ENCODE assay signal across 8 mouse cellular contexts in genomic region chr7:101012541-101012940, GRCm38 (mm10). TPM values are rescaled to one million over a fixed set of nuclear protein-coding genes. Genes with fewer than 3 reads are reported as not detected.
A peak's percentile ranks its signal among the peaks of the same experiment; 100 is the strongest.
DNase-seq lines count a peak whose midpoint lies in the region; ATAC-seq and TF ChIP-seq lines count a peak whose summit lies in the region.

TSS of gene P2ry2 (minus strand) at chr7:101012866.

- H3K4me1 ChIP-seq in kidney, adult 2 months (ENCODE audit: control insufficient read depth, insufficient read depth, low read length) = peaks cover 6% of the 10 kb centered on the region
- no peaks in the 10 kb centered on the region for H3K4me1 ChIP-seq in forebrain, postnatal 0 days (ENCODE audit: insufficient read depth)
- 0 out of 2 replicates have a peak, but pooled peaks cover 5% of the 10 kb centered on the region for H3K4me1 ChIP-seq in hindbrain, embryonic 14.5 days (replicated peaks; ENCODE audit: control insufficient read depth, insufficient read depth, low read length)
- peaks cover 4% of the 10 kb centered on the region for H3K4me1 ChIP-seq in midbrain, postnatal 0 days (ENCODE audit: insufficient read depth, low read length)

- WGBS in kidney, adult 2 months = 88% methylated on average over 4 of the region's 4 CpGs
- 71% methylated on average over 4 of the region's 4 CpGs for WGBS in forebrain, postnatal 0 days
- 73% methylated on average over 4 of the region's 4 CpGs for WGBS in hindbrain, embryonic 14.5 days
- WGBS in midbrain, postnatal 0 days = 72% methylated on average over 4 of the region's 4 CpGs

- TF ChIP-seq POLR2A in kidney, adult 2 months (IDR thresholded peaks at IDR 0.05; ENCODE audit: low read depth, low read length) = no peak

- no peaks in the 10 kb centered on the region for H3K36me3 ChIP-seq in kidney, adult 2 months (ENCODE audit: control insufficient read depth, insufficient read depth, low read length)
- no peaks in the 10 kb centered on the region for H3K36me3 ChIP-seq in forebrain, postnatal 0 days (ENCODE audit: insufficient read depth)
- no peaks in the 10 kb centered on the region for H3K36me3 ChIP-seq in hindbrain, embryonic 14.5 days (replicated peaks; ENCODE audit: control insufficient read depth, insufficient read depth)
- H3K36me3 ChIP-seq in midbrain, postnatal 0 days (ENCODE audit: insufficient read depth, low read length) = no peaks in the 10 kb centered on the region

- no peak for DNase-seq in kidney, adult 2 months
- no peak for DNase-seq in kidney, adult 8-10 months
- DNase-seq in forebrain, postnatal 0 days = no peak
- no peak for DNase-seq in hindbrain, embryonic 14.5 days (ENCODE audit: low spot score)
- no peak for DNase-seq in midbrain, postnatal 0 days (ENCODE audit: low spot score)
- no peak for DNase-seq in frontal cortex, adult 2 months (ENCODE audit: extremely low spot score in 1 of 2, low spot score in 1 of 2)
- no peak for DNase-seq in right cerebral cortex, adult 2 months (ENCODE audit: low spot score in 2 of 2)
- DNase-seq in layer of hippocampus, adult 9-10 months (ENCODE audit: low spot score) = no peak

- TF ChIP-seq CTCF in kidney, adult 2 months (conservative IDR thresholded peaks at IDR 0.05; ENCODE audit: insufficient read depth, insufficient read length, low read depth, low read length) = no peak
- no peak for TF ChIP-seq CTCF in forebrain, postnatal 0 days (IDR thresholded peaks at IDR 0.05; ENCODE audit: low read depth)
- no peak for TF ChIP-seq CTCF in midbrain, postnatal 0 days (IDR thresholded peaks at IDR 0.05)

- no peak for ATAC-seq in forebrain, postnatal 0 days
- ATAC-seq in hindbrain, embryonic 14.5 days (ENCODE audit: low FRiP score) = no peak
- ATAC-seq in midbrain, postnatal 0 days (ENCODE audit: low FRiP score) = no peak

- H3K27me3 ChIP-seq in kidney, adult 2 months (replicated peaks; ENCODE audit: control insufficient read depth, insufficient read depth, low read length) = no peaks in the 10 kb centered on the region
- H3K27me3 ChIP-seq in forebrain, postnatal 0 days (ENCODE audit: insufficient read depth, low read length) = peaks cover 38% of the 10 kb centered on the region
- H3K27me3 ChIP-seq in hindbrain, embryonic 14.5 days (ENCODE audit: control insufficient read depth, insufficient read depth, low read length) = peaks cover 54% of the 10 kb centered on the region
- H3K27me3 ChIP-seq in midbrain, postnatal 0 days (ENCODE audit: insufficient read depth, low read length) = peaks cover 38% of the 10 kb centered on the region

- peak within 1 kb of the TSS; percentile 56 for H3K4me3 ChIP-seq in kidney, adult 2 months (ENCODE audit: insufficient read depth, low read depth, low read length)
- peak within 1 kb of the TSS; percentile 48 for H3K4me3 ChIP-seq in forebrain, postnatal 0 days (ENCODE audit: low read depth, low read length)
- H3K4me3 ChIP-seq in hindbrain, embryonic 14.5 days (replicated peaks; ENCODE audit: low read length) = peak within 1 kb of the TSS; percentile 44
- H3K4me3 ChIP-seq in midbrain, postnatal 0 days (ENCODE audit: low read depth, low read length) = peak within 1 kb of the TSS; percentile 47

- H3K9ac ChIP-seq in forebrain, postnatal 0 days = peak within 1 kb of the TSS; percentile 43
- peak within 1 kb of the TSS; percentile 49 for H3K9ac ChIP-seq in hindbrain, embryonic 14.5 days
- H3K9ac ChIP-seq in midbrain, postnatal 0 days (replicated peaks; ENCODE audit: low read length, poor library complexity, severe bottlenecking) = peak within 1 kb of the TSS; percentile 42

- H3K4me2 ChIP-seq in forebrain, postnatal 0 days (ENCODE audit: low read depth) = peak within 1 kb of the TSS; percentile 98
- H3K4me2 ChIP-seq in hindbrain, embryonic 14.5 days (replicated peaks) = peak within 1 kb of the TSS; percentile 93
- peak within 1 kb of the TSS; percentile 99 for H3K4me2 ChIP-seq in midbrain, postnatal 0 days (ENCODE audit: low read depth, low read length, poor library complexity, severe bottlenecking)

- H3K9me3 ChIP-seq in forebrain, postnatal 0 days (ENCODE audit: low read length) = no peaks in the 10 kb centered on the region
- no peaks in the 10 kb centered on the region for H3K9me3 ChIP-seq in hindbrain, embryonic 14.5 days (ENCODE audit: control insufficient read depth, low read length)
- H3K9me3 ChIP-seq in midbrain, postnatal 0 days (ENCODE audit: low read length) = no peaks in the 10 kb centered on the region

- H3K27ac ChIP-seq in kidney, adult 2 months (ENCODE audit: insufficient read depth, low read depth, low read length) = peak within 1 kb of the TSS; percentile 49
- no peak within 1 kb of the TSS for H3K27ac ChIP-seq in forebrain, postnatal 0 days (ENCODE audit: low read depth, low read length)
- H3K27ac ChIP-seq in hindbrain, embryonic 14.5 days = no peak within 1 kb of the TSS
- H3K27ac ChIP-seq in midbrain, postnatal 0 days (ENCODE audit: low read depth, low read length) = no peak within 1 kb of the TSS

RNA-seq across cellular contexts. Expression of gene P2ry2, which starts in this region (rescaled TPM):
- 15.0 and 16.9 TPM in 2 replicates for polyA plus RNA-seq in kidney, adult 2 months (2012; rRNA removed)
- total RNA-seq in forebrain, postnatal 0 days (2014; rRNA removed) = 0.38 and 0.67 TPM in 2 replicates
- 0.24 and 0.40 TPM in 2 replicates for polyA plus RNA-seq in forebrain, postnatal 0 days (2015; fragmentation: Nextera tagmentation; extraction: Ambion mirVana)
- polyA plus RNA-seq in hindbrain, embryonic 14.5 days (2014; fragmentation: Nextera tagmentation; extraction: Ambion mirVana) = 0.20 and 0.33 TPM in 2 replicates
- total RNA-seq in midbrain, postnatal 0 days (2014; rRNA removed) = 0.44 and 0.85 TPM in 2 replicates
- polyA plus RNA-seq in midbrain, postnatal 0 days (2015; fragmentation: Nextera tagmentation; extraction: Ambion mirVana) = 0.16 and 0.28 TPM in 2 replicates
- 0.57 and 0.58 TPM in 2 replicates for polyA plus RNA-seq in frontal cortex, adult 2 months (2012; rRNA removed)

Comparison
In these comparisons a context has a peak if more than half of its experiments do, and no peak if none do; other contexts are left out.
1. RNA of gene P2ry2 (polyA plus RNA-seq): 15.0 to 16.9 TPM in kidney, adult 2 months; 0.57 to 0.58 TPM in frontal cortex, adult 2 months, 0.24 to 0.40 TPM in forebrain, postnatal 0 days, 0.20 to 0.33 TPM in hindbrain, embryonic 14.5 days and 0.16 to 0.28 TPM in midbrain, postnatal 0 days; every median in the first group is over 10 times any median in the second.
2. Peak in every context shown above with its lines, with median percentiles within 50 percentile points of each other: H3K4me3 ChIP-seq, H3K4me2 ChIP-seq and H3K9ac ChIP-seq.